ENCODE assay signal across 38 mouse cellular contexts in the genomic region with DNA sequence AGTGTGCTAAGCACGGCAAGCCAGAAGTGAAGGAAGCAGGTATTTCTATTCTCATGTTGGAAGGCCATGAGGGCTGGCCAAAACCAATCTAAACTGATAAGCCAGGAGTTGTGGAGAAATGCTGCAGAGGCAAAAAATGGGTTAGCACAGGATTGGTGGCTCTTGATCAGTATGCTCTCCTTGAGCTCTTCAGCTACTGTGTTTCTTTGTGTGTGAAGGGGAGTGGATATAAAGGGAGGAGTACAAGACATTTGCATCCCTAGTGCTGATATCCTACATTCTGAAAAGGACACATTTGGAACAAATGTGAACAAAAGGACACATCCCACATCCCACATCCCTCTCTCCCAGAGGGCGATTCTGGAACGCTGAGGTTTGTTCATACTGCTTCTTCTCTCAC. TPM values are rescaled to one million over a fixed set of nuclear protein-coding genes. Genes with fewer than 3 reads are reported as not detected.
"Had no signal": no experiment of that assay in that cellular context is flagged by ENCODE, and none has a peak within 500 bp of the region (broad histone marks: within the 10 kb centered on the region; RNA-seq: fewer than 3 reads in every experiment).

TSS of gene Etd (plus strand) at position 301 of the 400 bp plus-strand sequence.

- H3K4me3 ChIP-seq: left cerebral cortex, adult 2 months; limb, embryonic 10.5 days; limb, embryonic 12.5 days; limb, embryonic 13.5 days; limb, embryonic 15.5 days; liver, embryonic 12.5 days; liver, embryonic 13.5 days; liver, embryonic 15.5 days; lung, embryonic 15.5 days; megakaryocyte, embryonic 14.5 days; midbrain, embryonic 10.5 days; midbrain, embryonic 12.5 days; midbrain, embryonic 13.5 days; midbrain, embryonic 15.5 days; myocyte had no signal

- H3K36me3 ChIP-seq: limb, embryonic 10.5 days; limb, embryonic 12.5 days; limb, embryonic 13.5 days; limb, embryonic 15.5 days; liver, embryonic 12.5 days; liver, embryonic 13.5 days; liver, embryonic 15.5 days; lung, embryonic 15.5 days; midbrain, embryonic 10.5 days; midbrain, embryonic 12.5 days; midbrain, embryonic 13.5 days; midbrain, embryonic 15.5 days had no signal

- H3K27me3 ChIP-seq: limb, embryonic 12.5 days; limb, embryonic 13.5 days; limb, embryonic 15.5 days; liver, embryonic 12.5 days; liver, embryonic 13.5 days; liver, embryonic 15.5 days; lung, embryonic 15.5 days; midbrain, embryonic 12.5 days; midbrain, embryonic 13.5 days; midbrain, embryonic 15.5 days had no signal

- DNase-seq: left cerebral cortex, postnatal 4 days; liver; liver, embryonic 13.5 days; liver, postnatal 0 days; lung, adult 18-20 months; lung, adult 2 months; lung, embryonic 14.5 days; lung, postnatal 10 days; lung, postnatal 14 days; lung, postnatal 36 days; lung, postnatal 4 days; midbrain, embryonic 14.5 days had no signal

- ATAC-seq: liver, embryonic 12.5 days; liver, postnatal 0 days; lung, postnatal 0 days; midbrain, embryonic 13.5 days; midbrain, embryonic 15.5 days; midbrain, embryonic 16.5 days had no signal

- H3K4me1 ChIP-seq: limb, embryonic 10.5 days; limb, embryonic 12.5 days; limb, embryonic 13.5 days; limb, embryonic 15.5 days; liver, embryonic 12.5 days; liver, embryonic 13.5 days; liver, embryonic 15.5 days; lung, embryonic 15.5 days; megakaryocyte, embryonic 14.5 days; midbrain, embryonic 10.5 days; midbrain, embryonic 12.5 days; midbrain, embryonic 13.5 days; midbrain, embryonic 15.5 days had no signal

- H3K27ac ChIP-seq: left cerebral cortex, adult 2 months; limb, embryonic 10.5 days; limb, embryonic 12.5 days; limb, embryonic 13.5 days; limb, embryonic 15.5 days; liver, embryonic 12.5 days; liver, embryonic 13.5 days; liver, embryonic 14.5 days; liver, embryonic 15.5 days; lung, embryonic 15.5 days; macrophage; midbrain, embryonic 10.5 days; midbrain, embryonic 12.5 days; midbrain, embryonic 13.5 days; midbrain, embryonic 15.5 days had no signal

RNA-seq across cellular contexts. Expression of gene Etd, which starts in this region (rescaled TPM):
- polyA plus RNA-seq: limb, embryonic 10.5 days; limb, embryonic 11.5 days; limb, embryonic 12.5 days; limb, embryonic 13.5 days; limb, embryonic 14.5 days; limb, embryonic 15.5 days; liver, adult 2 months; liver, embryonic 11.5 days; liver, embryonic 12.5 days; liver, embryonic 13.5 days; liver, embryonic 14.5 days; liver, embryonic 15.5 days; liver, embryonic 16.5 days; liver, postnatal 0 days; lung, adult 2 months; lung, embryonic 14.5 days; lung, embryonic 15.5 days; lung, embryonic 16.5 days; lung, postnatal 0 days; macrophage; midbrain, embryonic 10.5 days; midbrain, embryonic 11.5 days; midbrain, embryonic 12.5 days; midbrain, embryonic 13.5 days; midbrain, embryonic 14.5 days; midbrain, embryonic 15.5 days; midbrain, embryonic 16.5 days; midbrain, postnatal 0 days; myocyte had no signal
